Mouse (Mus musculus): ENCODE measurements around the gene Ccdc78. TPM values are rescaled to one million over a fixed set of nuclear protein-coding genes. Genes with fewer than 3 reads are reported as not detected.

Gene Ccdc78
- total and polyA plus RNA-seq, 2 experiments from 2014 or later, result 0.10 to 1.2 TPM

DNA sequence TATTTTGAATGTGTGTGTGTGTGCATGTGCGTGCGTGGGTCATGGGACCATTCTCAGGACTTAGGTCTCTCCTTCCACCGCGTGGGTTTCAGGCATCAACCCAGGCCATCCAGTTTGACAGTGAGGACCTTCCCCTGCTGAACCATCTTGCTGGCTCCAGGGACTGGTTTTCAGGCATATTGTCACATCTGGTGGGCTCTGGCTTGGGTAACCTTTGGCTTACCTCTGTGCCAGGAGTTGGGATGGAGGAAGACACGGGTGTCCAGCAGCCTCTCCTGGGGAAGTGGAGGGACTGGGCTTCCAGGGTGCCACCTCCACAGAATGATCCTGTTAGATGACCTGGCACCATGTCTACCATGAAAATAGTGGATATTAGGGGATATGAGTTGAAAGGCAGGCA lies 8.4 kb upstream of the Ccdc78 start:
- peaks cover 7% of the 10 kb centered on the region; the same call in 1 of the 2 replicates for H3K4me1 ChIP-seq (ENCODE audit: insufficient read depth, low read length)
- H3K36me3 ChIP-seq (ENCODE audit: insufficient read depth, low read length), result peaks cover 21% of the 10 kb centered on the region
- DNase-seq (ENCODE audit: low spot score) (no peak), ATAC-seq (no peak)
- H3K27me3 ChIP-seq (ENCODE audit: insufficient read depth, low read length), result no peaks in the 10 kb centered on the region
- no peaks in the 10 kb centered on the region for H3K9me3 ChIP-seq (ENCODE audit: low read length)
- no peak overlapping the region for H3K9ac ChIP-seq (replicated peaks; ENCODE audit: low read length)
- TF ChIP-seq CTCF (IDR thresholded peaks at IDR 0.05; ENCODE audit: low read depth), result no peak
- H3K4me2 ChIP-seq (ENCODE audit: low read depth, low read length), result no peak overlapping the region
- no peak overlapping the region for H3K27ac ChIP-seq
- no peak overlapping the region for H3K4me3 ChIP-seq (ENCODE audit: low read length)
- 96% methylated on average over 5 of the region's 5 CpGs for WGBS

DNA sequence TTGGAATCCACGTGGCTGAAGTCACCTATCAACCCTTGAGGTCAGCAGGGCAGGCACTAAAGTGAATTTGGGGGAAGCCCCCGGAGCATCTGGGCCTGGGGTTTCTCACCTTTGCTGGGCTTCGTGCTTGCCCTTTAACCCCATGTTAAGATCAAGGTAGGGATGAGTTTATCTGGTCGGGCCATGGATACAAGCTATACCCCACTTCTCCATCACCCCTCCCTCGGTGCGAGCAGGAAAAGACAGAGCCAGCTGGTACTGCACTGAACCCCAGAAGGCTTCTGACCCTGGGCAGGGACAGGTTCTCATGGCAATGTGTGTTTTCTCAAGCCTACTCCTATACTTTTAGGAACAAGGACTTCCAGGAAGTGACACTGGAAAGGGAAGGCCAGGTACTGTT lies 5.0 kb upstream of the Ccdc78 start:
- Histone ChIP-seq H3K4me2 (ENCODE audit: low read depth, low read length) (no peak overlapping the region), H3K9me3 (ENCODE audit: low read length) (no peaks in the 10 kb centered on the region), H3K36me3 (ENCODE audit: insufficient read depth, low read length) (peaks cover 22% of the 10 kb centered on the region), H3K4me1 (ENCODE audit: insufficient read depth, low read length) (peaks cover 9% of the 10 kb centered on the region), H3K4me3 (ENCODE audit: low read length) (no peak overlapping the region), H3K27ac (no peak overlapping the region), H3K27me3 (ENCODE audit: insufficient read depth, low read length) (no peaks in the 10 kb centered on the region), H3K9ac (replicated peaks; ENCODE audit: low read length) (no peak overlapping the region)
- TF ChIP-seq CTCF (IDR thresholded peaks at IDR 0.05; ENCODE audit: low read depth), result no peak
- ATAC-seq (no peak), DNase-seq (ENCODE audit: low spot score) (no peak)
- 80% methylated on average over 6 of the region's 6 CpGs for WGBS

DNA sequence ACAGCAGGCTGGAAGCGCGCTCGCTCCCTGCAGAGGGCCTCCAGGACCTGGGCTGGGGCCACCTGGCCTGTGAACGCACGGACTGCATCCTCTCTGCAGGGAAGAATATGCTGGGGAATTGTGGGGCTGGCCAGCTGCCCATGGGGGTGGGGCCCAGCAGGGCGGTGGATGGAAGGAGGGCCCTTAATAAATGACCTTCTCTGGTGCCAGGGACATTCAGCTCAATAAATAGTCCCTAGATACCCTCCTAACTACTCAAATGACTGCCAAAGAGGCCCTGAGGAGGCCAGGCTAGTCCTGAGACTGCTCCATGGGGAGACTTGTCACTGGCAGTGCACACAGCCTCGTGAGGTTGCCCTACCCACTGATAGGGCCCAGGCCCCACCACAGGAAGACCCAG lies 3.3 kb upstream of the Ccdc78 start:
- Histone ChIP-seq H3K9ac (replicated peaks; ENCODE audit: low read length) (no peak overlapping the region), H3K36me3 (ENCODE audit: insufficient read depth, low read length) (peaks cover 22% of the 10 kb centered on the region), H3K27me3 (ENCODE audit: insufficient read depth, low read length) (no peaks in the 10 kb centered on the region), H3K9me3 (ENCODE audit: low read length) (no peaks in the 10 kb centered on the region), H3K27ac (no peak overlapping the region), H3K4me3 (ENCODE audit: low read length) (no peak overlapping the region), H3K4me2 (ENCODE audit: low read depth, low read length) (no peak overlapping the region), H3K4me1 (ENCODE audit: insufficient read depth, low read length) (peaks cover 9% of the 10 kb centered on the region)
- no peak for TF ChIP-seq CTCF (IDR thresholded peaks at IDR 0.05; ENCODE audit: low read depth)
- DNase-seq (ENCODE audit: low spot score), result no peak
- ATAC-seq, result no peak
- WGBS, result 49% methylated on average over 7 of the region's 7 CpGs

- no peak for TF ChIP-seq CTCF (IDR thresholded peaks at IDR 0.05; ENCODE audit: low read depth)
- no peak overlapping the region; the same call in 1 of the 2 replicates for H3K27ac ChIP-seq
- 71% methylated on average over 15 of the region's 15 CpGs for WGBS
Observed at GRCm38 (mm10) chr17:25783861-25784574, 2.4 kb upstream of the Ccdc78 start.

GRCm38 (mm10) chr17:25785281-25785745 lies 1.1 kb upstream of the Ccdc78 start, which contains the start of gene Haghl:
Gene Haghl, minus strand, starts transcription at chr17:25785673.
- Histone ChIP-seq H3K4me2 (ENCODE audit: low read depth, low read length) (peak within 1 kb of the TSS; percentile 91), H3K36me3 (ENCODE audit: insufficient read depth, low read length) (peaks cover 25% of the 10 kb centered on the region), H3K4me3 (ENCODE audit: low read length) (peak within 1 kb of the TSS; percentile 71), H3K27ac (peak within 1 kb of the TSS; percentile 87), H3K9ac (replicated peaks; ENCODE audit: low read length) (peak within 1 kb of the TSS; percentile 78), H3K4me1 (ENCODE audit: insufficient read depth, low read length) (peaks cover 9% of the 10 kb centered on the region), H3K27me3 (ENCODE audit: insufficient read depth, low read length) (no peaks in the 10 kb centered on the region), H3K9me3 (ENCODE audit: low read length) (no peaks in the 10 kb centered on the region)
- peak; percentile 8; the same call in 1 of the 2 replicates for TF ChIP-seq CTCF (IDR thresholded peaks at IDR 0.05; ENCODE audit: low read depth)
- ATAC-seq (peak; percentile 87), DNase-seq (ENCODE audit: low spot score) (peak; percentile 99)
- WGBS, result under 1% methylated on average over 23 of the region's 23 CpGs

More at GRCm38 (mm10) chr17:25783861-25784574, 2.4 kb upstream of the Ccdc78 start:
- Histone ChIP-seq H3K9ac (replicated peaks; ENCODE audit: low read length) (peak overlapping the region; percentile 78), H3K36me3 (ENCODE audit: insufficient read depth, low read length) (peaks cover 22% of the 10 kb centered on the region), H3K9me3 (ENCODE audit: low read length) (no peaks in the 10 kb centered on the region), H3K27me3 (ENCODE audit: insufficient read depth, low read length) (no peaks in the 10 kb centered on the region), H3K4me1 (ENCODE audit: insufficient read depth, low read length) (peaks cover 9% of the 10 kb centered on the region), H3K4me3 (ENCODE audit: low read length) (peak overlapping the region; percentile 71), H3K4me2 (ENCODE audit: low read depth, low read length) (peak overlapping the region; percentile 91)
- ATAC-seq (no peak), DNase-seq (ENCODE audit: low spot score) (no peak)

DNA sequence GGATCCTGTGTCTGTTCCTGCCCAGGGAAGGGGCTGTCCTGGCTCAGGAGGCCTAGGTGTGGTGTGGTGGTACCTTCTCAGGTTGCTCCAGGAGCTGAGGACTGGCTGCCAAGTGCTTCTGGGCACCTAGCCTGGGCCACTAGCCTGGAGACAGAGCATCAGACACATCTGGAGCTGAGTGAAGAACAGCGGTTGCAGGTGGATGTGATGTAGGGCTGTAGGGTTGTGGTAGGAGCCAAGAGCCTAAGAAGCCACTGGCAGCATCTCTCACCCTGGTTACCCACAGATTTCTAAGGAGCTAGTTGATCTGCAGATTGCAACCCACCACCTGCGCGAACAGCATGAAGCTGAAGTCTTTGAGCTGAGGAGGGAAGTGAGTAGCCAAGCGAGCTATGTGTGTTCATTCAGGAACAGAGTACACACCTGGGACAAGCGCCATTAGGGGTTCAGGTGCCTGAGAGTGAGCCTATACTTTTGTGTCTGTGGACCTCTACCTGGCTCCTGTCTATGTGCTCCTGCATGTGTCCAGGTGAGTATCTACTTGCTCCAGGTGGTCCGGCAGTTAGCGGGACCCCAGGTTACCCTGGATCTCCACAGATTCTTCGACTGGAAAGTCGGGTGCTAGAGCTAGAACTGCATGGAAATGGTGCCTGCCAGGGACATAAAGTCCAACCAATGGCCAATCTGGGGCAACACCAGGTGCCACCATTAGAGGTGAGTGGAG lies 563 bp downstream of the Ccdc78 start:
- Histone ChIP-seq H3K36me3 (ENCODE audit: insufficient read depth, low read length) (peaks cover 18% of the 10 kb centered on the region), H3K4me3 (ENCODE audit: low read length) (no peak overlapping the region), H3K4me2 (ENCODE audit: low read depth, low read length) (no peak overlapping the region), H3K9me3 (ENCODE audit: low read length) (no peaks in the 10 kb centered on the region), H3K27me3 (ENCODE audit: insufficient read depth, low read length) (no peaks in the 10 kb centered on the region), H3K9ac (replicated peaks; ENCODE audit: low read length) (no peak overlapping the region), H3K27ac (no peak overlapping the region), H3K4me1 (ENCODE audit: insufficient read depth, low read length) (peaks cover 9% of the 10 kb centered on the region)
- ATAC-seq, result no peak
- TF ChIP-seq CTCF (IDR thresholded peaks at IDR 0.05; ENCODE audit: low read depth), result no peak
- 94% methylated on average over 9 of the region's 9 CpGs for WGBS
- no peak for DNase-seq (ENCODE audit: low spot score)
